Mouse (Mus musculus) testis, adult 2 months (tissue): Measurements from ENCODE around the gene C1qtnf1.
A peak's percentile ranks its signal among the peaks of the same experiment; 100 is the strongest.

Source experiments
- CTCF ChIP-seq: fragments of 200-500 bp; IDR thresholded peaks from 2 replicates; pipeline ENCODE4 v1.5.1; 2012; ENCODE audit warnings: low read depth, mild to moderate bottlenecking, inconsistent platforms, low read length, moderate library complexity; ENCODE audit not compliant: control insufficient read depth, insufficient read depth, insufficient replicate concordance
- POLR2A ChIP-seq: fragments of 200-500 bp; IDR thresholded peaks from 2 replicates; pipeline ENCODE4 v1.6.1; 2012; ENCODE audit warnings: low read depth, mild to moderate bottlenecking, inconsistent platforms, low read length, moderate library complexity; ENCODE audit not compliant: control insufficient read depth

DNA sequence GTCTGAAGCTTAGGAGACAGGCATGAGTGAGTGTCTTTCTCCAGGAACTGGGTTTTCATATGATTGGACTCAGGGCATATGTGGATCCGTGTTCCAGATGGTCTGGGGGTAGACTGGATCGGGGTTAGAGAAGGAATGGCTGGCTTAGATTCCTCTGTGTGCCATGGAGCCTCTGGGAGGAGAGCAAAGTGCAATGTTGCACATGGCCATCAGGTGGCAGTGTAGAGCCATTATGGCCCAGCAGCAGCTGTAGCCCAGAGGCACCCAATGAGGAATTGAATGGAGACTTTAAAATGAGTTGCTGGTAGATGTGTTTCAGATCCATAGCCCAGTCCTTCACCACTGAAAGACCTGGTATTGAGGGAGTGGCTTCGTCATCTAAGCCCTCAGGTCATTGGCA lies 17.8 kb downstream of the C1qtnf1 start:
- TF ChIP-seq CTCF (peak; percentile 99), POLR2A (no peak)
